Mouse (Mus musculus) heart, postnatal 0 days (tissue): ENCODE results near the gene 4933407L21Rik. TPM values are rescaled to one million over a fixed set of nuclear protein-coding genes. Genes with fewer than 3 reads are reported as not detected.

ENCODE experiments used
- ATAC-seq: fragments of 200-750 bp; cut with Nextera tagmentation; 2 replicates; pipeline ENCODE4 v1.8.0; 2017; ENCODE audit warnings: low read depth, moderate number of reproducible peaks, moderate library complexity; ENCODE audit not compliant: insufficient read depth
- DNase-seq: peaks from one replicate; pipeline ENCODE4 v3.0.0-alpha.2; 2016; ENCODE audit warnings: low spot score
- H3K27ac ChIP-seq: fragments of 300-500 bp; sonication (generic); 2 replicates; pipeline ENCODE4 v1.5.1; 2014; ENCODE audit warnings: low read depth, mild to moderate bottlenecking
- H3K27me3 ChIP-seq: fragments of 300-500 bp; sonication (generic); 2 replicates; pipeline ENCODE4 v1.6.1; 2014; ENCODE audit warnings: low read length, mixed read lengths; ENCODE audit not compliant: control insufficient read depth, insufficient read depth
- H3K36me3 ChIP-seq: fragments of 300-500 bp; sonication (generic); replicated peaks from 2 replicates; pipeline ENCODE4 v1.6.1; 2014; ENCODE audit warnings: low read length, mixed read lengths; ENCODE audit not compliant: control insufficient read depth, insufficient read depth
- H3K4me1 ChIP-seq: fragments of 300-500 bp; sonication (generic); 2 replicates; pipeline ENCODE4 v1.6.1; 2014; ENCODE audit warnings: antibody characterized with exemption; ENCODE audit not compliant: control insufficient read depth, insufficient read depth
- H3K4me2 ChIP-seq: fragments of 300-500 bp; sonication (generic); 2 replicates; pipeline ENCODE4 v1.6.1; 2014; ENCODE audit warnings: low read depth, mild to moderate bottlenecking, low read length, moderate library complexity
- H3K4me3 ChIP-seq: fragments of 300-500 bp; sonication (generic); 2 replicates; pipeline ENCODE4 v1.5.1; 2014; ENCODE audit warnings: low read depth, low read length
- H3K9ac ChIP-seq: fragments of 300-500 bp; sonication (generic); replicated peaks from 2 replicates; pipeline ENCODE4 v1.6.1; 2014; ENCODE audit warnings: low read depth, low read length, mixed read lengths
- H3K9me3 ChIP-seq: fragments of 300-500 bp; sonication (generic); replicated peaks from 2 replicates; pipeline ENCODE4 v1.6.1; 2016; ENCODE audit warnings: low read length; ENCODE audit not compliant: control insufficient read depth
- CTCF ChIP-seq: IDR thresholded peaks from 2 replicates; pipeline ENCODE4 v1.5.1; 2016; ENCODE audit warnings: antibody characterized with exemption, control low read depth, low read depth
- EP300 ChIP-seq: IDR thresholded peaks from 2 replicates; pipeline ENCODE4 v1.6.1; 2016; ENCODE audit warnings: antibody characterized with exemption, low read depth
- WGBS: fragments of 180-500 bp; shearing (Covaris S2); extraction: QIAGEN DNeasy Blood & Tissue Kit; methylation state at CpG from one replicate; pipeline ENCODE4 v1.1.7; 2014; 5-methylcytosine and 5-hydroxymethylcytosine counted together
- polyA plus RNA-seq: library from polyadenylated mRNA; unstranded; fragments of >200 nt; fragmentation: Nextera tagmentation; extraction: Ambion mirVana; gene quantifications from 2 replicates; pipeline ENCODE4 v1.2.1, GENCODE M21; 2015
- total RNA-seq: library from RNA; depleted of rRNA; stranded (reverse); fragments of >200 nt; gene quantifications from 2 replicates; pipeline ENCODE4 v1.2.3, GENCODE M21; 2014; ENCODE audit warnings: low replicate concordance

4933407L21Rik gene
- total and polyA plus RNA-seq, 2 experiments from 2014 or later: not detected

DNA sequence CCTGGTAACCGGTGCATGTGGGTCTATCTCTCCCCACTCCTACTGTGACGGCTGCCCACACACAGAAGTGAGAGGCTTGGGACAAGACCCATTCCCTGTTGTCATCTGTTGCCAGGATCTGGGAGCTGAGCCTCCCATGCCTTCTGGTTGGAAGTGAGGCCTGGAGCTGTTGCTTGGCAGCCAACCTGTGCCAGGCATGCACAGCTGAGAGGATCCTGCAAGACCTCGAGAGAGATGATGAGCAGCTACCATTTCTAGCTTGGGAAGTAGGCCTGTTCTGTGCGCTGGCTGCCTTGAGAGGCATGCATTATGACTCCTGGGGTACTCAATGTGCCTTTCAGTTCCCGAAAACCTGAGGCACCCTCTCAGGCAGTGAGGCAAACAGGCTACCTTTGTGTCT, 2.9 kb downstream of the 4933407L21Rik start:
- Histone ChIP-seq H3K9ac (no peak overlapping the region), H3K4me1 (peaks cover 15% of the 10 kb centered on the region), H3K4me2 (no peak overlapping the region), H3K27ac (no peak overlapping the region), H3K36me3 (no peaks in the 10 kb centered on the region), H3K9me3 (no peaks in the 10 kb centered on the region), H3K4me3 (no peak overlapping the region), H3K27me3 (no peaks in the 10 kb centered on the region)
- ATAC-seq: no peak
- WGBS: 77% methylated on average over 5 of the region's 5 CpGs
- DNase-seq: no peak
- no peak for TF ChIP-seq EP300
- no peak for TF ChIP-seq CTCF

DNA sequence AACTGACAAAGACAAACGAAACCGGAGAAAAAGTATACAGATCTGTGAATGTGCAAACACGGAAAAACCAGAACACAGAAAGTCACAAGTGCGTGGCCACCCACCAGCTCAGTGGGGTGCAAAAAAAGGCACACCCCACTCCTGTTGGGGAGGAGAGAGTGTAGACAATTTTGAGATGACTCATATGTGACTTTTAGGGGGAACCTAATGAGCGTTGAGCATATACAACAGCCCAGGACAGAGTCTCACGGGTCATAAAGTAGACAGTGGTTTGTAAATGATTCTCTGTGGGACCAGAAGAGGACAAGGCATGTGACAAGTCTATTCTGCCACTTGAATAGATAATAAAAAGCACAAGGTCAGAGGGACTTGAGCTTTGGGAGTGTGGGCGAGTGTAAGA, 4.9 kb downstream of the 4933407L21Rik start:
- ATAC-seq: peak; percentile 19; the same call in 1 of the 2 replicates
- peaks cover 14% of the 10 kb centered on the region for H3K4me1 ChIP-seq
- DNase-seq: no peak
- no peaks in the 10 kb centered on the region for H3K9me3 ChIP-seq
- H3K4me3 ChIP-seq: no peak overlapping the region
- no peak overlapping the region for H3K27ac ChIP-seq
- H3K4me2 ChIP-seq: peak overlapping the region; percentile 36; the same call in 1 of the 2 replicates
- H3K27me3 ChIP-seq: no peaks in the 10 kb centered on the region
- TF ChIP-seq CTCF: no peak
- no peak for TF ChIP-seq EP300
- no peak overlapping the region for H3K9ac ChIP-seq
- H3K36me3 ChIP-seq: no peaks in the 10 kb centered on the region
- whole genome bisulfite sequencing: 26% methylated on average over 7 of the region's 7 CpGs

DNA sequence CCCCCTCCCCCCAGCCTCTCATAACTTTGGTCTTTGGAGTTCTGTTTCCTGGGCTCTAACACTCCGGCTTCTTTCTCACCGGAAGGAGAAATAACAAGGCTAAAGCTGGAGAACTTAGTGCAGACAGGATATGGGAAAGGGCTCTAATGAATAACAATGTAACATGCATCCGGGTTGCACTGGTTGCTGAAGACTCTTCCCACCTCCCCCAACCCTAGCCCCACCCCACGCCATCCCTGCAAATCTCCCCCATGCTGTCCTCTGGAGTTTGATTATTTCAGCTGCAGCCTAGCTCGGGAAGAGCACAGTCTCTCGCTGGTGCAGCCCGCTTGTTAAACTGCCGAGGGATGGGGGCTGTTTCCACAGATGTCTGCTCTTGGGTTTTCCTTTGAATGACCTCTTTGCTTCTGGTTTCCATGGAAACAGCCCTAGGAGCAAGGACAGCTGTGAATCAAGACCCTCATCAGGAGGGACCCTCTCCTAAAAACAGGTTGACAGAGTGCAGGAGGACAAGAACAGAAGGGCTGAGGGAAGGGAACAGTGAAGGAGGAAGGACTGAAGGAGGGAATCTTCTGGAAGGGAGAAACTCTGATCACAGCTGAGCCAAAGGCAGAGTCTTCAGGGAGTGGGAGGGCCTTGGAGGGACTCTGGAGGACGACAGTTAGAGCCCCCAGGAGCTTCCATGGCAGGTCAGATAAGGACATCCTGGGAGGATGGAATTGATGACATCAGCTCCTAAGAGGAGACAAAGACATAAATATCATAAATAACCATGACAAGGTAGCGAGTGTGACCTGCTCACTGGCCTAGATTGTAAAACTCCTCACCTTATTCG, 5.6 kb downstream of the 4933407L21Rik start:
- Histone ChIP-seq H3K4me3 (no peak overlapping the region), H3K4me1 (peaks cover 10% of the 10 kb centered on the region; the same call in 1 of the 2 replicates), H3K9me3 (no peaks in the 10 kb centered on the region), H3K9ac (no peak overlapping the region), H3K4me2 (peak overlapping the region; percentile 36; the same call in 1 of the 2 replicates), H3K27ac (no peak overlapping the region), H3K36me3 (no peaks in the 10 kb centered on the region), H3K27me3 (no peaks in the 10 kb centered on the region)
- ATAC-seq (peak; percentile 60), DNase-seq (peak; percentile 34)
- WGBS: 19% methylated on average over 11 of the region's 11 CpGs
- TF ChIP-seq CTCF (no peak), EP300 (no peak)

DNA sequence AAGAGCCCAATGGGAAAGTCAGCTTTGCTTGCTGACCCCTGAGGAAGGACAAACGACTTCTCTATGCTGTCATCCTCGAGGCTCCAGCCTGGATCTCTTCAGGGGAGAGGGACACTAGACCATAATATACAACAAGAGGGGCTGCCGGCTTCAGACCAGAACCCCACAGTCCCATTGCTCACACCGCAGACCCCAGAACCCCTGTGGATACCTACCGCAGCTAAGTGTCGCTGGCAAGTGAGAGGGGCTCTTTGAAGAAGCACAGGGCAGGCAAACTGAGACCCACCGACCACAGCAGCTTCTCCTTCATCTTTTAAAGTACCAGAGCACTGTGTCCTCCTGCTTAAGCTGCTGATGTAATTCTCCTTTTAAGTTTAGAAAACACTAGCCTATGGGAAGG, 6.3 kb downstream of the 4933407L21Rik start:
- ATAC-seq (no peak), DNase-seq (no peak)
- peaks cover 10% of the 10 kb centered on the region; the same call in 1 of the 2 replicates for H3K4me1 ChIP-seq
- 49% methylated on average over 7 of the region's 7 CpGs for WGBS
- no peaks in the 10 kb centered on the region for H3K9me3 ChIP-seq
- H3K27ac ChIP-seq: no peak overlapping the region
- no peak overlapping the region for H3K4me2 ChIP-seq
- no peak for TF ChIP-seq CTCF
- TF ChIP-seq EP300: no peak
- no peaks in the 10 kb centered on the region for H3K27me3 ChIP-seq
- H3K4me3 ChIP-seq: no peak overlapping the region
- H3K36me3 ChIP-seq: no peaks in the 10 kb centered on the region
- H3K9ac ChIP-seq: no peak overlapping the region

DNA sequence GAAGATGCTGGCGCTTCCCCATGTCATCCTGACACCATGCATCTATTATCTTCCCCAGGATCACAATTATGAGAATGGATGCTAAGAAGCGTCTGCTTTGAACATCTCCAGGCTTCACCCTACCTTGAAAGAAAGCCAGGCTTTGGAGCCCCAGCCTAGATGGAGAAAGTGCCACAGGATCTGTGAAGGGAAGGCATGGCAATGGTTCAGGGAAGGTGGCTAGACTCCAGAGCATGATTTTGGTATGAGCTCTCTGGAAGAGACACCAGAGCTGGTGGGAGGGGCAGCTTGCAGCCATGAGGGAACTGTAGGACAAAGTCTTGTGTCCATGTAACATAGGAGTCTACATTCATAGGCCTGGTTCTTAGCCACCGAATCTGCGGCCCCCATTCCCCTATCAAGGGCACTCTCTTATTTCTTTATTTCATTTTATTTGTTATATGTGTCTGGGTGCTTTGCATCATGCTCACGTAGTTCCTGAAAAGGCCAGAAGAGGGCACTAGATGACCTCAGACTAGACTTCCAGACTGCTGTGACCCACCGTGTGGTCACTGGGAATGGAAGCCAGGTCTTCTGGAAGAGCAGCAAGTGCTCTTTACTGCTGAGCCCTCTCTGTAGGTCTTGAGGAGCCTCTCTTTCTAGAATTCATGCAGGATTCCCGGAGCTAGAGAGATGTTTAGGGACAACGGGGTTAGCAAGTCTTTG, 7.0 kb downstream of the 4933407L21Rik start:
- Histone ChIP-seq H3K4me1 (peaks cover 10% of the 10 kb centered on the region; the same call in 1 of the 2 replicates), H3K4me2 (no peak overlapping the region), H3K27me3 (no peaks in the 10 kb centered on the region), H3K4me3 (no peak overlapping the region), H3K27ac (no peak overlapping the region), H3K9ac (no peak overlapping the region), H3K9me3 (no peaks in the 10 kb centered on the region), H3K36me3 (no peaks in the 10 kb centered on the region)
- ATAC-seq: no peak
- WGBS: 58% methylated on average over 8 of the region's 8 CpGs
- no peak for DNase-seq
- TF ChIP-seq EP300: no peak
- peak; percentile 64 for TF ChIP-seq CTCF
